Mouse (Mus musculus) stomach, embryonic 16.5 days (tissue): ENCODE measurements at regions not wholly inside any gene's neighbourhood (a gene's known extent, or its start where the extent isn't known, plus 50 kb on each side); places are given as distances from the start of the nearest gene placed in this dataset.

Source experiments
- ATAC-seq: fragments of 200-750 bp; cut with Nextera tagmentation; 2 replicates; pipeline ENCODE4 v1.8.0; 2017; ENCODE audit warnings: moderate number of reproducible peaks, moderate TSS enrichment; ENCODE audit not compliant: insufficient read depth, low FRiP score
- H3K27ac ChIP-seq: fragments of 300-500 bp; sonication (generic); 2 replicates; pipeline ENCODE4 v1.5.1; 2014; ENCODE audit warnings: low read length
- H3K27me3 ChIP-seq: fragments of 300-500 bp; sonication (generic); 2 replicates; pipeline ENCODE4 v1.6.1; 2014; ENCODE audit warnings: low read length, control low read depth, mixed read lengths; ENCODE audit not compliant: control insufficient read depth, insufficient read depth
- H3K36me3 ChIP-seq: fragments of 300-500 bp; sonication (generic); 2 replicates; pipeline ENCODE4 v1.6.1; 2014; ENCODE audit warnings: low read length; ENCODE audit not compliant: control insufficient read depth, insufficient read depth
- H3K4me1 ChIP-seq: fragments of 300-500 bp; sonication (generic); 2 replicates; pipeline ENCODE4 v1.6.1; 2014; ENCODE audit warnings: low read length, control low read depth, mixed read lengths; ENCODE audit not compliant: control insufficient read depth, insufficient read depth
- H3K4me2 ChIP-seq: fragments of 300-500 bp; sonication (generic); 2 replicates; pipeline ENCODE4 v1.6.1; 2014; ENCODE audit warnings: low read depth, low read length, mixed read lengths
- H3K4me3 ChIP-seq: fragments of 300-500 bp; sonication (generic); replicated peaks from 2 replicates; pipeline ENCODE4 v1.5.1; 2014; ENCODE audit warnings: mild to moderate bottlenecking, low read length
- H3K9ac ChIP-seq: fragments of 300-500 bp; sonication (generic); 2 replicates; pipeline ENCODE4 v1.6.1; 2014; ENCODE audit warnings: low read length
- H3K9me3 ChIP-seq: fragments of 300-500 bp; sonication (generic); replicated peaks from 2 replicates; pipeline ENCODE4 v1.6.1; 2016; ENCODE audit warnings: low read length, control low read depth; ENCODE audit not compliant: control insufficient read depth
- WGBS: fragments of 180-500 bp; shearing (Covaris S2); extraction: QIAGEN DNeasy Blood & Tissue Kit; methylation state at CpG from one replicate; pipeline ENCODE4 v1.1.7; 2014; 5-methylcytosine and 5-hydroxymethylcytosine counted together

- no peaks in the 10 kb centered on the region for H3K36me3 ChIP-seq
- ATAC-seq: no peak
- 56% methylated on average over 10 of the region's 10 CpGs for WGBS
Observed at GRCm38 (mm10) chr4:32161871-32162656, 76.5 kb upstream of the Bach2 start.

DNA sequence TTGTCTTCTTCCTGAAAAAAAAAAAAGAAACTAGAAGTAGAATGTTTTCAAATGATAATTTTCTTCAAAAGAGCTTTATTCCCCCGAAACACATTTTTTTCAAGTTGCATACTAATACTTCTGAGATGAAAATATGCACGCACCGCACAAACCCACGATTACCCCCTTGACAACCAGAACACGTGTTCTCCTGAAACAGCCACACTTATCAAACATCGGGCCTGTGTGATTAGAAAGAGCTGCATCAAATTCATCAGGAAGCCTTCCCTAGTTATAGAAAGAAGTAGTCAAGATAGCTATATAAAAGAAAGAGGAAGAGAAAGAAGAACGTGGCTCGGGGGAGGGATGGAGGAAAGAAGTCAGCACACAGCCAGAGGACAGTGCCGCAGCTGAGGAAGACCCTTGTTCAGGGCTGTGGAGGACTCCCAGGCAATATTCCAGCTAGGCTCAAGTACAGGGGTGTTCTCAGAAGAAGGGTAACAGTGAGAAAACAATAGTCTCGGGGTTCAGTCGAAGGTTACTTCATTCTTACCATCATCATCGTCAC lies 75.8 kb upstream of the Bach2 start:
- ATAC-seq: no peak
- Histone ChIP-seq H3K4me3 (no peak overlapping the region), H3K36me3 (no peaks in the 10 kb centered on the region), H3K27me3 (no peaks in the 10 kb centered on the region), H3K9ac (no peak overlapping the region), H3K4me2 (no peak overlapping the region), H3K9me3 (no peaks in the 10 kb centered on the region), H3K4me1 (no peaks in the 10 kb centered on the region), H3K27ac (no peak overlapping the region)
- WGBS: 86% methylated on average over 12 of the region's 12 CpGs

More at GRCm38 (mm10) chr4:32161871-32162656, 76.5 kb upstream of the Bach2 start:
- H3K27me3 ChIP-seq: no peaks in the 10 kb centered on the region
- H3K9me3 ChIP-seq: no peaks in the 10 kb centered on the region
- H3K9ac ChIP-seq: no peak overlapping the region
- H3K27ac ChIP-seq: no peak overlapping the region
- no peaks in the 10 kb centered on the region for H3K4me1 ChIP-seq
- H3K4me2 ChIP-seq: no peak overlapping the region
- H3K4me3 ChIP-seq: no peak overlapping the region

GRCm38 (mm10) chr4:32164081-32164641 lies 74.4 kb upstream of the Bach2 start:
- Histone ChIP-seq H3K36me3 (no peaks in the 10 kb centered on the region), H3K9me3 (no peaks in the 10 kb centered on the region), H3K27ac (no peak overlapping the region), H3K4me3 (no peak overlapping the region), H3K9ac (no peak overlapping the region), H3K4me2 (no peak overlapping the region), H3K27me3 (no peaks in the 10 kb centered on the region), H3K4me1 (no peaks in the 10 kb centered on the region)
- no peak for ATAC-seq
- WGBS: 83% methylated on average over 11 of the region's 11 CpGs

DNA sequence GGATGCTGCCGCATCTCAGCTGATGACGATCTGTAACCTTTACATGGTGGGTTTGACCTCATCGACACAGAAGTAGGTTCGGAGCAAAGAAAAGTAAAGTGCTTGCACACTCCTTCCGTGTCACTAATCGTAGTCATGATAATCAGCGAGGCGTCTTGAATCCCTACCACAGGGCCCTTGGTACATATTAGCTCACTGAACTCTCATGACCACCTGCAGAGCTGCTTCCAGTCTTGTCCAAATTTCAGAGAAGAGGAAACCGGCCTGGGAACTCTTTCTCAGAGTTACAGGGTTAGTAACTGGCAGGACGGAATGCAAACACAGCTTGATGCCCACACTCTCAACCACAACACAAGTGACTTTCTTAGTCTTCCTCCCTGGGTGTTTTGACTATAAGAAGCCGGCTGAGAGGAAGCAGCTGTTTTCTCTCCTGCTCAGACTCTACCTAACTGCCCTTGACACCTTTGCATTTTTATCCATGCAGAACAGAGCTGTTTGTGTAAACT lies 73.8 kb upstream of the Bach2 start:
- Histone ChIP-seq H3K9me3 (no peaks in the 10 kb centered on the region), H3K4me2 (no peak overlapping the region), H3K27ac (no peak overlapping the region), H3K9ac (no peak overlapping the region), H3K4me3 (no peak overlapping the region), H3K4me1 (no peaks in the 10 kb centered on the region), H3K36me3 (no peaks in the 10 kb centered on the region), H3K27me3 (no peaks in the 10 kb centered on the region)
- ATAC-seq: no peak
- 76% methylated on average over 11 of the region's 11 CpGs for WGBS

DNA sequence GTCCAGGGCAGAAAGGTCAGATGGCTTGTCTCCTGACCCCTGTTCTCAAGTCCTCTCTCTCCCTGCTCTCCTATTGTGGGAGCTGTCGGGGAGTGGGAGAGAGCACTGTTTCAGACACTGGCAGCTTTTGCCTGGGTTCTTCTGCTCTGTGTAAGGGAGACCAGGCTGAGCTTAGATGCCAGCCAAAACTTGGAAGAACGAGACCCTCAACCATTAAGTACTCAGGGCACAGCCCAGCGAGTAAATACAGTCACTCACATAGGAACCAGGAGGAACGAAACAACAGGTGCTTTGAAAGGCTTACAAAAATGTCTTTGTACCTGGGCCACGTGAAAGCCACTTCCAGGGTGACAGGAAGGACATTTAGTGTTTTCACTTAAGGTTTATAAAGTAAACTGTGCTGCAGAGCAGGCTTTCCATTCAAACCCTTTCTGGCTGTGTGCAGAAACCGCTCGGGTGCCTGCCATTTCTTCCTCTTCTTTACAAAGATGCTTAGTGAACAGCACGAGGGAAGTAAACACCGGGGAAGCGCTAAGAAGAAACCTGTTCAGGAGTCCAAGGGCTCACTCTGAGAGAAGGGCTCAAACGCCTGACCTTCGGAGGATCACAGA lies 72.6 kb upstream of the Bach2 start:
- no peak for ATAC-seq
- Histone ChIP-seq H3K4me1 (no peaks in the 10 kb centered on the region), H3K27me3 (no peaks in the 10 kb centered on the region), H3K27ac (no peak overlapping the region), H3K9ac (no peak overlapping the region), H3K4me3 (no peak overlapping the region), H3K4me2 (no peak overlapping the region), H3K36me3 (no peaks in the 10 kb centered on the region), H3K9me3 (no peaks in the 10 kb centered on the region)
- 39% methylated on average over 12 of the region's 12 CpGs for WGBS

DNA sequence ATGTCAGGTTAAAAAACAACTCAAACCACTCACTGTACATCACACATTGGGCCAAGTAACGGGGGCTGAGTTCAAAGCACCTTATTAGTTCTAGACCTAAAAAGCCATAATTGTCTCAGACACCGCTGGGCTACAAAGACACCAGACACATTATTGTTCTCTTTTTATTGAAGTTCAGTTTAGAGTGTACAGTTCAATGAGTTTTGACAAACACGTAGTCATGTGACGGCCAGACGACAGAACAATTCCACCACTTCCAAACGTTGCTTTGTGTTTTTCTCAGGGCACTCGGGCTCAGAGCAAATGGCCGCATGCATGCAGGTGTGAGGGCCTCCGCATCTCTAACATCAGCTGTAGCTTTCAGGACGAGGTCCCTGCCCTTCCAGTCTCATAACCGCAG lies 71.5 kb upstream of the Bach2 start:
- 80% methylated on average over 11 of the region's 11 CpGs for WGBS
- Histone ChIP-seq H3K4me3 (no peak overlapping the region), H3K4me1 (no peaks in the 10 kb centered on the region), H3K4me2 (no peak overlapping the region), H3K9ac (no peak overlapping the region), H3K36me3 (no peaks in the 10 kb centered on the region), H3K27ac (no peak overlapping the region), H3K9me3 (no peaks in the 10 kb centered on the region), H3K27me3 (no peaks in the 10 kb centered on the region)
- no peak for ATAC-seq

DNA sequence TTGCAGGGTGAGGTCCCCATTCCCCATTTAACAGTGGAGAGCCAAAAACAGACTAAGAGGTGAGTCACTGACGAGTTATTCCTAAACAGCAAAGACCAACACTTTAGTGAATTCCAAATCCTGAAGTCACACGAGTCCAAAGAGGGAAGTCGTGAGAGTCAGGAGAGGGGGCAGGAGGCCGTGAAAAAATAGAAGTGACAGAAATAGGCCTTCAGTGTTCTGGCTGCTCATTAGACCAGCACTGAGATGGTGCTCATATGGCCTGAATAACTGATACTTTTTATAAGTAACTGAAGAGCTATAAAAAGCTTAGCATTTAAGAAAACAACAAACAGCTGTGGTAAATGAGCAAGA lies 68.5 kb upstream of the Bach2 start:
- Histone ChIP-seq H3K4me1 (no peaks in the 10 kb centered on the region), H3K9me3 (no peaks in the 10 kb centered on the region), H3K27me3 (no peaks in the 10 kb centered on the region), H3K4me2 (no peak overlapping the region), H3K9ac (no peak overlapping the region), H3K27ac (no peak overlapping the region), H3K36me3 (no peaks in the 10 kb centered on the region), H3K4me3 (no peak overlapping the region)
- 35% methylated on average over 4 of the region's 4 CpGs for WGBS
- no peak for ATAC-seq

- H3K4me1 ChIP-seq: no peaks in the 10 kb centered on the region
- no peak overlapping the region for H3K4me3 ChIP-seq
- H3K9me3 ChIP-seq: no peaks in the 10 kb centered on the region
- H3K9ac ChIP-seq: no peak overlapping the region
- 48% methylated on average over 15 of the region's 15 CpGs for WGBS
- no peak overlapping the region for H3K27ac ChIP-seq
- no peak for ATAC-seq
- no peak overlapping the region; the same call in 1 of the 2 replicates for H3K4me2 ChIP-seq
- H3K36me3 ChIP-seq: no peaks in the 10 kb centered on the region
- no peaks in the 10 kb centered on the region for H3K27me3 ChIP-seq
Observed at GRCm38 (mm10) chr4:32170460-32171192, 68.0 kb upstream of the Bach2 start.
